Mouse (Mus musculus) left cerebral cortex, postnatal 25 days (tissue): Measurements from ENCODE around the gene Cadm1. TPM values are rescaled to one million over a fixed set of nuclear protein-coding genes. Genes with fewer than 3 reads are reported as not detected.

ENCODE experiments used
- DNase-seq, 2 experiments: peaks; one replicate each; pipeline ENCODE4 v3.0.0; 2022; ENCODE audit warnings: low spot score in 2 of 2, mixed read lengths in 1 of 2
- intact Hi-C: fragments of 180-260 bp; cut with DNase I; formaldehyde crosslinking; loops from one replicate; pipeline ENCODE4 v1.15.1; 2025
- total RNA-seq, 2 experiments: library from RNA; stranded (reverse); gene quantifications; 2 replicates each; pipeline ENCODE4 v1.2.3; 2021

The Cadm1 gene
- 100 to 1,000 TPM; 214 to 251 TPM for total RNA-seq

- intact Hi-C loops = loop anchor here (2.0 to 10.0 kb wide), 5 partner anchors 57 to 793 kb away; no protein-coding TSS in a partner anchor
- DNase-seq = peak; percentile 97 to 99
Observed at GRCm38 (mm10) chr9:47529602-47530450, at the start of gene Cadm1. Gene Cadm1, plus strand, starts transcription at chr9:47530173.

DNA sequence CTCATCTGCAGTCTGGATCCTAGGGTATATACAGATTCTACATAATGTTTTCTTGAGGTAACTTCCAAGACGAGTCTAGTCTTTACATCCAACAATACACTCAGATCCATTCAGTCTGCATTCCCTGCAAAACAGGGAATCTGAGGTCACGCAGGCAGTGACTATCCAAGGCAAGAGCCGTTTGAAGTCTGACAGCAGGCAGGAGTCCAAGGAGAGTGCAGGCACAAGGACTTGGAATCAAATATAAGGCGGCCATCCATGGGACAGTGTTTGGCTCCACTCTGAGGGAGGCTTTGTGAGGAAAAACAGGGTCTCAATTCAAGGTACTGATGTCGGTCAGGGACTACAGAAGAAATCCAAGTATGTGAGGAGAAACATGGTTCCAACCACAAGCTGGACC lies 45.5 kb upstream of the Cadm1 start:
- intact Hi-C loops = no loop called here

DNA sequence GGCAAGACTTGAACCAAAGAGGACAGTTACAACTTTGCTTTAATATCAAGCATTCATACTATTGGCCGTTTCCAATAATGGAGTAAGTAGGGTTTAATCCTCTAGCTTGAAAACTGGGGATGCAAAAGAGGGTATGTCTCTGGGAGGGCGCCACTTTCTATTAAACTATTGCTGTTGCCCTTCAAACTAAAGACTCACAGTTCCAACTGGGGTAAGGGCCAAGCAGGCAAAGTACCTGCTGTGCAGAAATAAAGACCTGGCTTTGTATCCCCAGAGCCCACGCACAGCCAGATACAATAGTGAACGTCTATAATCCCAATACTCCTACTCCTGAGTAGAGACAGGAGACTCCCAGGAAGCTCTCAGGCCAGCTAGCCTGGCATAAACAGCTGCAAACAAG lies 44.8 kb upstream of the Cadm1 start:
- intact Hi-C loops = no loop called here
- DNase-seq = no peak

More for the DNA sequence above, 45.5 kb upstream of the Cadm1 start:
- no peak for DNase-seq

DNA sequence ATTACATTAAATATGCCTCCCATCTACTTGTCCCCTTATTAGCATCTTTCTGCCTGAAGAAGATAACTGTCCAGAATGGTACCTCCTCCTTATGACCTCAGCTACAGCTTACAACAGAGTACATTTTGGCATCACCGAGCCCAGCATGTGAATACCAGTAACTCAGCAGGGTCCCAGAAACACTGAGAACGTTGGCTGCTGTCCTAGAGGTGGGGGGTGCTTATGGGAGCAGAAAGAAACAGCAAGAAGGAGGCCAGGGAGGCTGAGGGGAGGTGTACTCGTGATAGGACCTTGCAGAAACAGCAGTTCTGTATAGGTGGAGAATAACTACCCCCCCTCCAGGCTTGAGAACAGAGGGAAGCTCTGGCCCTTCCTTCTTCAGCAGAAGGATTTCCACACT lies 30.2 kb upstream of the Cadm1 start:
- no peak for DNase-seq
- intact Hi-C loops = no loop called here

DNA sequence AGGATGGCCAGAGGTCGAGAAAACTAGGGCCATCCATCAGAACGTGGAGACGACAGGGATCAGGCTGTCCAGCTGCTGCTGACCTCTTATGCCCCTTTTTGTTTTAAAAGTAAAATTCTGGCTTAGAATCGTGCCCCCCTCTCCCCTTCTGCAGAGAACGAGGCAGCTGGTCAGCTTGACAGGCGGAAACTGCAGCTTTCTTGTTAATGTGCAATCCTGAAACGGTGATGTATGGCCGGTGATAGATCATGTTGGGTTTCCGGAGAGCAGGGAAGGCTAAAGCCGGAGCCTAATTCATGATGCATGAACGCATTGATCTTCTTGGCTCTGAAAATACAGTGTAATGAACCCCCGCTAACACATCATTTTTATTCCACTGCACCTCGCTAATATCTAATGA lies 24.0 kb upstream of the Cadm1 start:
- no peak for DNase-seq
- intact Hi-C loops = no loop called here

- intact Hi-C loops = no loop called here
Observed at GRCm38 (mm10) chr9:47506876-47507275, 23.1 kb upstream of the Cadm1 start.

GRCm38 (mm10) chr9:47508109-47508508 lies 21.9 kb upstream of the Cadm1 start:
- DNase-seq = no peak
- intact Hi-C loops = no loop called here

More at GRCm38 (mm10) chr9:47506876-47507275, 23.1 kb upstream of the Cadm1 start:
- no peak for DNase-seq

GRCm38 (mm10) chr9:47512521-47512920 lies 17.5 kb upstream of the Cadm1 start:
- no peak for DNase-seq
- intact Hi-C loops = no loop called here

DNA sequence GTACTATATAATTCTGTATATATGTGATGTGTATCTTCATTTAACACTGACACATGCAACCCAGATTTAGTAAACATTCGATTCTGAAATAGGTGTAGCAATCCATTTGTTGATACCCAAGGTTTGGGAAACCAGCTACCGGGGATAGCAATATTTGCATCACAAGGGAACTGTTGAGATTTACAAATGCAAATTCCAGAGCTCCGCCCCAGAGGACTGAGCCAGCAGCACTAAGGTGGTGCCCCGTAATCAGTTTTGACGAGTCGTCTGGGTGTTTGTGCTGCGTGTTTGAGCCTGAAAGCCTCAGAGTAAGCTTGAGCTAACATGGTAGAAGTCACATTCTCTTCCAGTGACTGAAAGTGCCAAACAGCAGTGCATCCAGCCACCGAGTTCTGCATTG lies 15.7 kb upstream of the Cadm1 start:
- intact Hi-C loops = no loop called here
- DNase-seq = no peak

- intact Hi-C loops = no loop called here
- no peak for DNase-seq
Observed at GRCm38 (mm10) chr9:47516238-47516637, 13.7 kb upstream of the Cadm1 start.

GRCm38 (mm10) chr9:47527290-47527689 lies 2.7 kb upstream of the Cadm1 start:
- DNase-seq = peak in 1 of 2 experiments; percentile 64
- intact Hi-C loops = loop anchor here (5.0 kb wide), 1 partner anchor 560 kb away; no protein-coding TSS in a partner anchor

- intact Hi-C loops = loop anchor here (5.0 kb wide), 1 partner anchor 560 kb away; no protein-coding TSS in a partner anchor
Observed at GRCm38 (mm10) chr9:47527741-47528140, 2.2 kb upstream of the Cadm1 start.

GRCm38 (mm10) chr9:47529182-47529581 lies 791 bp upstream of the Cadm1 start:
- DNase-seq = no peak
- intact Hi-C loops = loop anchor here (5.0 kb wide), 1 partner anchor 562 kb away; no protein-coding TSS in a partner anchor

More at GRCm38 (mm10) chr9:47527741-47528140, 2.2 kb upstream of the Cadm1 start:
- peak; percentile 55 to 93 for DNase-seq

GRCm38 (mm10) chr9:47530544-47530921 lies 560 bp downstream of the Cadm1 start:
- no peak for DNase-seq
- intact Hi-C loops = loop anchor here (2.0 to 10.0 kb wide), 4 partner anchors 57 to 793 kb away; no protein-coding TSS in a partner anchor

DNA sequence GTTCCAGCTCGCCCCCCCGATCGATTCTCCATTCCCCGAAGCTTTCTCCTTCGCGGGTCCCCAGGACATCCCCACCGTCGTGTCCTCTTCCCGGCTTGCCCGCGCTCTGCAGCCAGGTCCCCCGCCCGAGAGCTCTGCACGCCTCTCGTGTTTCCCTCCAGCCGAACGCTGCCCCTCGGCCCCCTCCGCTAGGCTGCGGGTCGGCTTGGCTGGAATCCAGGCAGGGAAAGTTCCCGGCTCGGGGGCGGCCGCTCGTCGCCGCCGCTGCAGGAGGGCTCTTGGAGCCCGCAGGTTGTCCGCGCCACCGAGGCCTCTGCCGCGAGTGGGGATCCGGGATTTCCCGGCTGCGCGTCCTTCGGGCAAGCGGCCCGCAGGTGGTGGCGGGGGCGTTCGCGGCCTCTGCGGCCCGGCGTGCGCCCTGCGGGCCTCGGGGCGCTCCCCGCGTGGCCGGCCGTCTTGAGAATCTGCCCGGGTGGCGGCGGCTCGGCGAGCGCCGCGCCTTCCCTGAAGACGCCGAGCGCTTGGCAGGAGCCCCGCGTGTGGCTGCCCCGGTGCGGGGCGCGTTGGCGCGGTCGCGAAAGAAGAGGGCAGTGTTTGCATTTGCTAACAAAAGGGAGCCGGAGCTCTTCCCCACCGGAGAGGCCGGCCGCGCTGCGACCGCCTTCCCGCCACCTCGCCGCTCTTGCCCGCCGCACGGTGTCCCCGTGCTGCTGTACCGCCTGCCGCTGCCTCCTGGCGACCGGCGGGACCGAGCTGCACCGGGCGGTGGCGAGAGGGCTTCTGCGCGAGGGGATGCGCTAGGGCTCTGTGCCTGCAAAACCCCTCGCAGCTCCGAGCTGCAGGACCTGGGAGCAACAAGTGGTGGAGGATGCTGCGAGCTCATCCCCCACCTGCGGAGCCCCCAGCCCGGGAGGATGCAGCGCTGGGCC lies 1.2 kb downstream of the Cadm1 start:
- intact Hi-C loops = loop anchor here (2.0 to 10.0 kb wide), 4 partner anchors 56 to 794 kb away; no protein-coding TSS in a partner anchor
- peak; percentile 58 to 63 for DNase-seq

GRCm38 (mm10) chr9:47532215-47532865 lies 2.4 kb downstream of the Cadm1 start:
- DNase-seq = peak; percentile 48 to 51
- intact Hi-C loops = loop anchor here (5.0 to 10.0 kb wide), 3 partner anchors 55 to 795 kb away; no protein-coding TSS in a partner anchor

GRCm38 (mm10) chr9:47533461-47533860 lies 3.5 kb downstream of the Cadm1 start:
- intact Hi-C loops = loop anchor here (5.0 to 10.0 kb wide), 3 partner anchors 54 to 796 kb away; no protein-coding TSS in a partner anchor
- DNase-seq = no peak

GRCm38 (mm10) chr9:47534573-47535475 lies 4.9 kb downstream of the Cadm1 start:
- intact Hi-C loops = loop anchor here (5.0 to 10.0 kb wide), 3 partner anchors 52 to 798 kb away; no protein-coding TSS in a partner anchor
- DNase-seq = no peak
